Mouse (Mus musculus) natural killer cell, adult 2 months (primary cell): ENCODE measurements around the gene Ranbp17.

ENCODE experiments used
- DNase-seq, 2 experiments: peaks; one replicate each; pipeline ENCODE4 v3.0.0; 2022; ENCODE audit warnings: low spot score in 2 of 2

Ranbp17 gene

DNA sequence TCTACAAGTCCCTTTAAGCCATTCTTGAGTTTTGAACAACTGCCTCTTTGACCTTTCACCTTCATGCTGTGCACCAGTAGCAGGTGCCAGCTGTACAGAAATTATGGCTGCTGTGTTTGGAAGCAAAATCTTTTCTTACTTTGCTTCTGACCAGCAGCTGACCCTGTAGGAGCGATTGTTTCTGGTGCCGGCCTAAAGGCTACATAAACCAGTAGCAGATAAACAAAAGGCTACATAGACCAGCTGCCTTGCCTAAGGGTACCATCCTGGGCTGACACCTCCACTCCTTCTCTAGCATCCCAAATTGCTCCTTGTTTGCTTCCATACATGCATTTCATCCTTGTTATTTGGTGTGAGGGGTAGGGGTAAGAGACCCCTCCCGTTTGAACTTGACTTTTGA is 279.4 kb downstream of the Ranbp17 start:
- no peak for DNase-seq

DNA sequence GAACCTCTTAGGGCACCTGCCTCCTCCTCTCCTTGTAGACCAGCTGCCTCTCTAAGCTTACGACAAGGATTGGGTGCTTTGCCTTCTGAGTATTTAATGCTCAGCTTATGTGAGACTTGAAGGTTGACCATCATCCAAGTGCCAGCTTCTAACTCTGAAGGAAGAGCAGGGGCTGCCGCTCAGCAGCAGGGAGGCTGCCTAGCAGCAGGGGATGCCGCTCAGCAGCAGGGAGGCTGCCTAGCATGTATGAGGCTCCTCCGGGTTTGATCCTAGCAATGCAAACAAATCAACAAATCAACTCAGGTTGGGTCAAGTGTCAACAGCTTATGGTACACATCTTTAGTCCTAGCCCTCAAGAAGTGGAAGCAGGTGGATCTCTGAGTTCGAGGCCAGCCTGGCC is 281.5 kb downstream of the Ranbp17 start:
- DNase-seq, result no peak

DNA sequence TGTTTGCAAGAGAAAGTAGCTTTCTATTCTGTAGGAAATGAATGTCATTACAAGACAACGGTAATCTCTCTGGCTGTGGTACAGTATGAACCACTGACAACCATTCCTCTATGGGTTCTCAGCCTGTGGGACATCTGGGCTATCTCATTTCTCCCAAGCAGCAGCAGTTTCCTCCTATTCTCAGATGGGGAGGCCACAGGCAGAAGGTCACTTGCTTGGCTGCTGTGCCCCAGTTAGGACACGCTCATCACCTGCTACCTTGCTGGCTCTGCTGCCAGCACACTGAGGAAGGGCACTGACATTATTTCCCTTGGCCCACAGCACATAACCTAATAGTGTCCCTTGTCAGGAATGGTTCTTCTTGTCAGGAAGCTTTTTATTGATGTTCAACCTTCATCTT is 285.4 kb downstream of the Ranbp17 start:
- DNase-seq, result no peak

DNA sequence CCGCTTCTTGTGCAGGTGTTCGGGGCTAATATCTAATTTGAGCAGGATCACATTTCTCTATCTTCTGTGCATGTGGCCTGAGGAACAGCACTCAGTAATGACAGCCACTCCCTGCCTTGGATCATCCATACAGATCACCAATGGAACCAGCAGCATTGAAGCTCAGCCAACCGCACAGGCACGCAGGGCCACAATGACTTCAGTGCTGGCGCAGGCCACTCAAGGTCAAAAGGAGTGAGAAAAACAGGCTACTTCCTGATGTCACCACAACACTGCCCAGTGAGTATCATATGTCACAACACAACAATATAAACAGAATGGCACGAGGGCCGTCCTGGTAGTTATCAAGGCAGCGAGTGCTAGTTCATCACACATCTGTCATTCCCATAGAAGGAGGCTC is 287.0 kb downstream of the Ranbp17 start:
- no peak for DNase-seq

DNA sequence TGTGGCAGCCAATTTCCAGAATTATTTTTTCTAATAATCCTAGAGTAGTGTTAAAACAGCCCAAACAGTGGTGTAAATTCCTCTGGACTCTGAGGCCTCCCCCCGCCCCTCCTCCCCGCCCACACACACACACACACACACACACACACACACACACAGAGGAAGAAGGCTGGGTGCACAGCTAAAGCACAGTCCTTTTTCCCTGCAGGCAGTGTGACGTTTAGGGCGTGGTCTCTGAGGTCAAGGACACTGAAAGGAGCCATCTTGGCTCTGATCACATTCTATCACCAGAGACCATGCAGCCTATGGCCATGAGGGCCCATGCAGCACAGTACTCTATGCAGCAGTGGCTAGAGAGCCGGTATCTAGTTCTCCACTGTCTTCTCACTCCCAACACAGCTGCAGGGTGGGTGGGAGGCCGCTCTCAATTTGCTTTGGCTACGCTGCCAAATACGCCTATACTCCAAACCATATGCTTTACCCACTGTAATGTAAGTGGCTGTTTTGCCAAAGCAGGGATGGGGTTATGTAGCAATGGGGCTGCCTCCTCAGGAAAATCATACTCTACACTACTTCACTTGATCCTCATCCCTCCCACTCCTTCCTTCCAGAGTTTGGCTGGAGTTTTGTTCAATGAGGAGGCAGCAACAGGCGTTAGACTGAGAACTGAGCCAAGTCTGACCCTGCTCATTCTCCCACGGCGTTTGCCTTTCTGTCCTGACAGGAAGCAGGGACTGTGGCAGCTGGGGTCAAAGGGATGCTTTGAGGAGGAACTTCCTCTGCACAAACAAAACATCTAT is 291.8 kb downstream of the Ranbp17 start:
- no peak for DNase-seq

DNA sequence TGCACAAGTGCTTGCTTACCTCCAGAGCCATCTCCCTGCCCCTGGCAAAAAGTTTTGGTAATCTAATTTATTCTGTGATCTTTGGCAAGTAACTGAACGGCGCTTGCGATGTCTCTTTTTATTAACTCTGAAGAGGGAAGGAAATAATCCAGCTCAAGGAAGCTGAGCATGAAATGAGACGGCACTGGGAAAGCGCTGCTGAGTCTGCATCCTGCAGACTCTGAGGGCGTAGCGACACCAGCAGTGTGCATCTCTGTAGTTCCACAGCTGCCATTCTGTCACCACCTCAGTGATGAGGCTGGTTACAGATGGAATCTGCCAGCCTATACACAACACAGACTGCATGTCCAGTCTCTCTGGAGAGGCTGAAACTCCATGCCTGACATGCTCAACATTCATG is 292.8 kb downstream of the Ranbp17 start:
- DNase-seq, result no peak

DNA sequence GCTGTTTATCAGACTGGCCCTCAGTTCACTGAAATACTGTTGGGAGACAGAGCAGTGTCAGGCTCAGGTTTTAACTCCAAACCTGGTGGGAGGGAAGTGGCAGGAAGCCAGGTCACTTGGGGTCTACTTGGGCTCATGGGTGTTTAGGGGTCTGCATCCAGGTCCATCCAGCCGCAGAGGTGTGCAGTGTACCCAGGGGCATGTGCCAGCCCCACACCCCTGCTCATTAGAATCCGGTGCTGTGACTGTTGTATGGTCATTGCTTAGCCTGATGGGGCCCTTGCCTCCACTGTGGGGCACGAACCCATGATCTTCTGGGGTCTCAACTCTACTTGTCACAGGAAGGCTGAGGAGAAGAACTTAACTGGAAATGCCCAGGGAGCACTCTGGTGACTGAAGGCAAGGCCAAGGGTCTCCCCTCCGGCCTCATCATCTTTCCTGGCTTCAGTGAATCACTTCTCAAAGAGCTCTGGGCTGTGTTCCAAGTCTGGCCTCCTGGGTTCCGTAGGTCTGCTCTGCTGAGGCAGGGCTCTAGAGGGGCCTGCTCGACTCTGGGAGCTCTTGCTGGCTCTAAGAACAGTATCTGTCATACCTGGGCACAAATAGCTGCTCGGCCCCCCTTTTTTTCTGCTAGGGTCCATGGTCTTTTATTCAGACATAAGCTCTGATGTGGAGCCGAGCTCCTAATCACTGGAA is 296.0 kb downstream of the Ranbp17 start:
- no peak for DNase-seq

DNA sequence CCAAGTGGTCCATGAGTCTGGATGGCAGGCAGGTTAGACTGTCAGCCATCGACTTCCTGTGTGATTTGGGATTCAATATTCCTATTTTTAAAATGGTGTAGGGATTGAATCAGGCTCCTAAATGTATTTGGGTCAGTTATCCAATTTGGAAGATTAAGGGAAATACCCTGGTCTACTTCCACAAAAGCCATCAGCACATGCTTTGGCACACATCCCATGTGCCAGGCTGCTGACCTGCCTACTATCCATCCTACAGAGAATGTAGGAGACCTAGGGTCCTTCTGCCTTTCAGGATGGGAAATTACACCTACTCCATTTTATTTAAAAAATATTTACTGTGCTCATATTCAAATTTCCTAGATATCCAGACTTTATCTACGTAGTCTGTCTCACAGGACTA is 306.1 kb downstream of the Ranbp17 start:
- no peak for DNase-seq

DNA sequence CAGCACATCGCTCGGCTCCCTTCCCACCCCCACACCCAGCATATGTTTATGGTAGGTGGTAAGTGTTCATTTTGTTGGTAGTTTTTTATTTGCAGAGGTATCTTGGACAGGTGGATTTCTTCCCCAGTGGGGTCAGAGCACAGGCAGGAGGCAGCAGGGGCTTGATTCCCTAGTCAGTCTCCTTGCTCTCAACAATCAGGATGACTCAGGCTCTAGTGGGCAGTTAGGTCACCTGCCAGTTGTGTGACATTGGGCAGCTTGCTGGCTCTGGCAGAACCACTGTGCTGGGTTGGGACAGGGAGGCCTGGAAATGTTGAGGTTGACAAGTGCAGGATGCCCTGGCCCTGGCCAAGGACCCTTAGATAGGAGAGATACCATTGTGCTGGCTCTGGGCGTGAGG is 308.6 kb downstream of the Ranbp17 start:
- no peak for DNase-seq

DNA sequence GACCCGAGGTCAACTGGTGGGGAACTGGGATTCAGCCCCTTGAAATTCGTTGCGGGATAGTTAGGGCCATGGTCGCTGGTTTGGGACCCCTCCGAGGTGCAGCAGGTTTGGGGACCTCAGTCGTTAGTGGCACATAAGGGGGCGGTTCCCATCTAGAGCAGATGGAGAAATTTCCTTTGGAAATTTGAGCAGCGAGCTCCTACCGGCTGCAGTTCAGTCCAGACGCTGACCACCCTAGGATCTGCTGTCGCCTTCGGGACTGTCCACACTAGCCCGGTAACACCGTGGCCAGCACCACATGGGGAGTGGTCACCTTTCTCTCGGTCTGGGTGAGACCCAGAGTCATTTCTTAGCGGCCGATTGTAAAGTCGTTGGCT is 309.2 kb downstream of the Ranbp17 start:
- no peak for DNase-seq

DNA sequence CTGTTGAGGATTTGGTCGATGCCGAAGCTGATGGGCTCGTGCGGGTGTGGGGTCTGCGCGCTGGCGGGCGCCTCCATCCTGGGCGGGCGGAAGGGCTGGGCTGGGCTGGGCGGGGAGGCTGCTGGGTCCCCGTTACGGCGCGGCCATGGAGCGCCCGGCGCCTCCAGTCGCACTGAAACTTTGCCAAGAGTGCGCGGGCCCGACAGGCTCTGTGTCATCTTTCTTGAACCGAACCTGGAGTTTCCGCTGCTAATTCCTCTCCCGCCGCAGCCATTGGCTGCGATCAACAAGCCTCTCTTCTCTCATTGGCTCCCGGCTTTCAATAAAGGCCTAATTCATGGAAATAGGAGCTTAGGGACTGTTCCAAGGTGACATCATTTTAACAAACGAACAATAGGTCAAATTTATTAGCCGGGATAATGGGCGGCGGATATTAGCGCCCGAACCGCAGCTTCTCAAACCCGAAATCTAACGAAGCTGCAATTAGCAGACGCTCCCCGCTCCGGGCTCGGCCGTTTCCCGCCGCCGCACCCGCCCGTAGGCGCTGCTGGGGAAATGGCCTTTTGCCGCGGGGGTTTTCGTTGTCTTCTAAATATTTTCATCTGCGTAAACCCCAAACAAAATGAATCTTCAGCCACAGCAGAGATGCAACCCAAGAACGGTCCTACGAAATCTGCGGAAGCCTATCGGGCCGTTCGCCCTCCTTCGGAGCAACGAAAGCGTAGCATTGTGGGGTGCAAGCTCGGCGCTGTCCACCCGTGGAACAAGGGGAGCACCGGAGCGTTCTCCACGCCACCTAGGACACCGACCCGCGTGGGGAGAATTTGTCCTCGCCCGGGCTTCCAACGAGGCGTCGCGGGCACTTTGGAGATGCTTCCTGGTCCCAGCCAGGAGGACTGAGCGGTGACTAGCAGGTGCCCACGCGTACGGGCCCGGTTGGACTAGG is 309.9 kb downstream of the Ranbp17 start, which contains the start of gene Tlx3:
Gene Tlx3, minus strand, starts transcription at position 207 of the 946 bp plus-strand sequence.
- DNase-seq, result no peak

DNA sequence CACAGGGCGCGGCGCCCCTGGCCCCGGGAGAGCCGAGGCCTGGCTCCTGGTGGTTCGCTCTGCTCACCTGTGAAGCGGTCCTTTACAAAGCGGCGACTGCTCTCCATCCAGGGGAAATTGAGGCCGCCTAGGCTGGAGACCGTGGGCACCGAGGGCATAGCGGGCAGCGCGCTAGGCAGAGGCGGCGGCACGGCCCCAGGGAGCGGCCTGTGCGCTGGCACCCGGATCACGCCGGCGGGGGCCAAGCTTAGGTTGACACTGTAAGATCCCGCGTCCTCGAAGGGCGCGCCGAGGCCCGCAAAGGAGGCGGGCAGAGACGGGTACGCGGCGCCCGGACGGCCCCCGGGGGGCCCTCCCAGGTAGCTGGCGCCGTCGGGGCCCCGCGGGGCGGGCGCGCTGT is 310.6 kb downstream of the Ranbp17 start:
- no peak for DNase-seq

DNA sequence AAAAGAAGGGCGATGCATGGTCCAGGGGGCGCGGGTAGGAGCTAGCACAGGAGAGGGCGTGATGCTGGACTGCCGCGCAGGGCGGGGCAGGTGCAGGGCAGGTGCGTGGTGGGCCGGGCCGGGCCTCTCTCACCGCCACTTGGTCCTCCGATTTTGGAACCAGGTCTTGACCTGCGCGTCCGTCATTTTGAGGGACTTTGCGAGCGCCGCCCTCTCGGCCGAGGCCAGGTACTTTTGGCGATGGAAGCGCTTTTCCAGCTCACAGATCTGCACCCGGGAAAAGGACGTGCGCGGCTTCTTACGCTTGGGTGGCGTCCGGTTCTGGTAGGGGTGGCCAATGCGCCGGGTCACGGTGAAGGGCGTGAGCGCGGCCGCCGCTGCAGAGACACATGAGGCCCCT is 311.2 kb downstream of the Ranbp17 start:
- no peak for DNase-seq

DNA sequence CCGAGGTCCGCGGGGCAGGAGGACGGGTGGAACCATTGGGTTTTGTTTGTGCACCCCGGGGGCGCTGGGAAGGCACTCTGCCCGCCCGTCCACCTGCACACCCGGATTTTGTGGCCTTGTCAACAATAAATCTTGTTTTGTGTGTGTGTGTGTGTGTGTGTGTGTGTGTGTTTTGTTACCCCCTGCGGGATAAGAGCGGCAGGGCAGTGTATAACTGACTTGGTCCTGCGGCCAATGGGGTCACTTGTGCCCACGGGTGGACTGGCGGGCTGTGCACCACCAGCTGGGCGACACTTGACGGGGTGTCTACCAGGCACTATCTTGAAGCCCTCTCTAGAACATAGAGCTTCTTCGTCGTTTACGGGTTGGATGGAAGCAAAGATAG is 311.9 kb downstream of the Ranbp17 start:
- no peak for DNase-seq

DNA sequence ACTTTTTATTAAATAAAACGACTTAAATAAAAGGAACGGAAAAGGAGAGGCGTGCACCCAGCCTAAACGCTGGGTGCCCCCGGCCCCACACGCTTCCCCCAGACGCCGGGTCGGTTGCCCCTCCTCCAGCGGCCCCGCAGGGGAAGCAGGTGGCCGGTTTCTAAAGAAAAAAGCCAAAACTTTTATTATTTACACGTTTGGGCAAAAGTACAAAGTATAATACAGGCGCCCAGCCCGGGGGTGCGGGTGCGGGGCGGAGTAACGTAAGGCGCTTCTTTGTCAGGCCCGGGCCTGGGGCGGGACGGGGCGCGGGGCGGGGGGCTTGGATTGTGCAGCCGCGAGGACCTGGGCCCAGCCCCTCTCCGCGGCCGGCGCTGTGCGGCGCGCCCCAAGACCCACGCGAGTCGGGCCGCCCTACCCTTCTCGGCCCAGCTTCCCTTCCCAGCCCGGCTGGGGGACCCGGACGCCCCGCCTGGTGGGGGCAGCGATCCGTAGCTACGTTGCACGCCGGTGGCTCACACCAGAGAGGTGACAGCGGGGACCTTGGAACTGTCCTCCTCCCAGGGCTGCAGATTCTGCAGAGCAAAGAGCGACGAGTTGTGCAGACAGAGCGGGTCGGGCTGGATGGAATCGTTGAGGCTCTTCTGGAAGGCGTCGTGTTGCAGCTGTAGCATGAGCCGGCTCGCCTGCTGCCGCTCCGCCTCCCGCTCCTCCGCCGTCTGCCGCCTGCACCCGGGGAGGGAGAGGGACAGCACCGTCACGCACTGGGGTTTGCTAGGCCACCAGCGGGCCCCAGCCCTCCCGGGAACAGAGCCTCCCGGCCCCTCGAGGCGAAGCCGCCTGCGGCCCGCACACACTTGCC is 312.6 kb downstream of the Ranbp17 start:
- DNase-seq, result no peak

DNA sequence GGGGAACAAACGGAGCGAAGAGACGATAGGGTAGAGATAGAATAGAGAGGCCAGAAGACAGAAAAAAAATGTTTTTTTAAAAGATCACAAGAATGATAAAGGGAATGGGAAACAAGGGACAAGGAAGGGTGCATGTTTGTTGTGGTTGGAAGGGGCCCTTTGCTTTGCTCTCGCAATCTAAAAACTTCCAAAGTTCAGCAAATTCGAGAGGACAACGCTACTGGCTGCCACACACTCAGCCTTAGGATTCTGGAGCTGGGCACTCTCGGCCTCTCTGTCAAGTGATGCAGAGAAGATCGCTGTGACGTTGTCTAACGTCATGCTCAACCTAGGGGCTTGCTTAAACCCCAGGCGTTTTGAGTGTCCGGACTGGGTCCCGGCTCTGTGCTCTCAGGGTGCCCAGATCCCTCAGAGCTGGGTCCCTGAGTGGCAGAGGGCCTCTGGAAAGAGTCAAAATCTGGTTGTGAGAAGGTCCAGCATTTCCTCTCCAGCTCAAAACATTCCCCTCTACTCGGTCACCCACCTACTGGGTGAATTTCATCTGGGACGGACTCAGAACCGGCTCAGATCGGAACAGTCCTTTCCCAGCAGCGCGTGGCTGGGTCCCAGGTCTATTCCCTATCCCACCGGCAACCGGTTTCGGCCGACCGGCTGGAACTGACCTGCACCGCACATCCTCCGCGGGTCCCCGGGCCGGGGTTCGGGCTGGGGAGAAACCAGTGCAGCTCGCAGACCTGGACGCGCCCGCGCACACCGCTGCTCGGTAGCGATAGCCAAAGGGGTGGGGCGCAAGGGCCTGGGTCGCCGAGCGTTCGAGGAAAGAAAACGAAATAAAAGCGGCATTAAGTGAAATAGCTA is 313.4 kb downstream of the Ranbp17 start:
- DNase-seq, result no peak

DNA sequence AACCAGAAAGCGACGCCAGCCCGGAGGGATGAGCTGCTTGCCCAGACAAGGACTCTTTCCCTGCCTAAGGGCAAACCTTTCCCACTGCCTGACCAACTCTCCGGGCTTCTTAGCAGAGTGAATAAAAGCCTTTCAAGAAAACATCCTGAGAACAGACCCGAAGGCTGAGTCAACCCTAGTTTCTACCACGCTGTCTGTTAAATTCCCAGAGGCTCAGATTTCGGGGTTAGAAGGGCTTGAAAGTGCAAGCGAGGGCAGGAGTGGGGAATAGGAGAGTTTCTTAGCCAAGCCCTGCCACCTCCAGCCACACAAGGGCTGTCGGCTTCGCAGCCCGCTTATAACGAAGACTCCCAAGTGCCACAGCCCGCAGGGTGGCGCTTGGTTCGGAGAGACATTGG is 314.4 kb downstream of the Ranbp17 start:
- no peak for DNase-seq

DNA sequence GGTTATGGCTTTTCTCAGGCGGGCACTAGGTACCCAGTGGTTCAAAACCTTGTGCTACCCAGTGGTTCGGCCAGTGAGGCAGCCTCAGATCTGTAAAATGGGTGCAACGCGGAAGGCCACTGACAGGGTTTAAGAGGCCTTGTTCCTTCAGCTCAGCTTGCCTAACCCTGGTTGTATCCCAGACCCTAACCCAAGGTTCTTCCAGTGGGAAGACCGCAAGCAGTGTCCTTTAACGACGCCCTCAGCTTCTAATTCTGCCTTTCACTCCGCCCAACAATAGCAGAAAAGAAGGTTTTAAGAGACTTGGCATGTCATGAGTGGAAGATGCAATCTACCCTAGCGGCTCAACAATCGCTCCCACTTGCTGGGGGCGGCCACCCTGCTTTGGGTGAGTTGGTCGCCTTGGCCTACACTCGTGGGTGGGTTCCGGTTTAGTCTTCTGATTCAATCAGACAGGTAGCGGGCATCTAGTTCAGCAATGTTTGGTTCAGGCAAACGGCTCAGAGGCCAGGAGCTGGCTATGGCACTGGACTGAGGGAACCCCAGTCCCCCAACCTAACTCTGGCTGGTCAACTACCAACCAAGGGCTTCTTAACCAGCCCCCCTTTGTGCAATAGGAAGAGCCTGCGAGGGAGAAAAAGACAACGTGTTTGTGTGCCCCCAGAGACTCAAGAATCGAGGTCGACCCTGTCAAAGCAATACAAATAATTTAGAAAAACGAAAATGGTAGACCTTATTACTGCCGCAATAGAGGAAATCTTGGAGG is 315.0 kb downstream of the Ranbp17 start:
- DNase-seq, result no peak

DNA sequence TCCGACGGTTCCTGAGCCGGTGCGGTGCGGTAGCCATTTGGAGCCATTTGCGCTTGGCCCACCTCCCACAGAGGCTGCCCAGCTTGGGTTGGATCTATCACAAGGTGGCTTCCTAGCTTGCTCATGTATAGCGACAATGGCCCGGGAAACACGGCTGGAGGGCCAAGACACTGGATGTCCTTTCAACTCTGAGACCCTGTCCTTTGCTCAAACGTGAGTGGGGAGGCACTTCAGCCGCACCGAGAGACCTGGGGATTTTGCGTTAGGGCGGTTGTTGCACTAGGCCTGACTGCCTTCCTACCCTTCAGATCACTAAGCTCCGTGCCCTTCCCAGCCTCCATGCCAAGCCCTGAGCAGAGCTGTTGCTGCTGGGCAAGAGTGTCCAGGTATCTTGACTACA is 315.9 kb downstream of the Ranbp17 start:
- no peak for DNase-seq

DNA sequence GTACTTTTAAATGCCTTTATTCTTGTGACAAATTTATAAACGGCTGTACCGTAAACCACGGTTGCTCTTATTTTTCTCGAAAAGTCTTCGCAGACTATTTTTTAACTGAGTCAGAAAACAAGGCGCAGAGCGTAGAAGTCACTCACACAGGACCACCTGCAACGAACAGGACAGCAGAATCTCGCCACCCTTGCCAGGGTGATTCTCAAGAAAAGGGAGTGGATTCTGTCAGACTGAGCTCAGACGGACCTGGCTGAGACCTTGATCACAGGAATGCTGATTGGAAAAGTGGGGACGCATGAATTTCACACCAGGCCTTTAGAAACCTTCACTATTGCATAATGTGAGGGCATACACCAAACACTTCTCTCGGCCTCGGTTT is 316.4 kb downstream of the Ranbp17 start:
- no peak for DNase-seq
